Mouse (Mus musculus) embryonic fibroblast, embryonic 13.5 days (primary cell): ENCODE data around the gene Rtn4rl2.

Experiments
- CTCF ChIP-seq: IDR thresholded peaks from 2 replicates; pipeline ENCODE4 v1.5.1; 2011; ENCODE audit warnings: mild to moderate bottlenecking, control low read depth, low read length, moderate library complexity, borderline replicate concordance; ENCODE audit not compliant: insufficient read depth
- POLR2A ChIP-seq: IDR thresholded peaks from 2 replicates; pipeline ENCODE4 v1.6.1; 2011; ENCODE audit warnings: low read depth, mild to moderate bottlenecking, control low read depth, low read length, moderate library complexity

- no peak for TF ChIP-seq POLR2A
- TF ChIP-seq CTCF = no peak
Measured at GRCm38 (mm10) chr2:84893359-84893758, 6.8 kb upstream of the Rtn4rl2 start.
